Mouse (Mus musculus) embryonic facial prominence, embryonic 14.5 days (tissue): Measurements from ENCODE around the gene Tmem230. TPM values are rescaled to one million over a fixed set of nuclear protein-coding genes. Genes with fewer than 3 reads are reported as not detected.

ENCODE experiments used
- ATAC-seq: fragments of 200-750 bp; cut with Nextera tagmentation; 2 replicates; pipeline ENCODE4 v1.8.0; 2017; ENCODE audit warnings: low read depth, moderate number of reproducible peaks, moderate TSS enrichment
- DNase-seq: peaks from one replicate; pipeline ENCODE4 v3.0.0-alpha.2; 2015; ENCODE audit warnings: low spot score
- H3K27ac ChIP-seq: fragments of 300-500 bp; sonication (generic); replicated peaks from 2 replicates; pipeline ENCODE4 v1.5.1; 2014; ENCODE audit warnings: low read depth, mild to moderate bottlenecking, low read length, moderate library complexity
- H3K27me3 ChIP-seq: fragments of 300-500 bp; sonication (generic); replicated peaks from 2 replicates; pipeline ENCODE4 v1.6.1; 2014; ENCODE audit warnings: low read length; ENCODE audit not compliant: control insufficient read depth, insufficient read depth
- H3K36me3 ChIP-seq: fragments of 300-500 bp; sonication (generic); 2 replicates; pipeline ENCODE4 v1.6.1; 2014; ENCODE audit warnings: low read length, mixed read lengths; ENCODE audit not compliant: control insufficient read depth, insufficient read depth
- H3K4me1 ChIP-seq: fragments of 300-500 bp; sonication (generic); 2 replicates; pipeline ENCODE4 v1.6.1; 2014; ENCODE audit warnings: antibody characterized with exemption, low read length; ENCODE audit not compliant: control insufficient read depth, insufficient read depth
- H3K4me2 ChIP-seq: fragments of 300-500 bp; sonication (generic); 2 replicates; pipeline ENCODE4 v1.6.1; 2014; ENCODE audit warnings: low read depth, mild to moderate bottlenecking, low read length, moderate library complexity, mixed read lengths
- H3K4me3 ChIP-seq: fragments of 300-500 bp; sonication (generic); 2 replicates; pipeline ENCODE4 v1.5.1; 2014; ENCODE audit warnings: low read depth, mild to moderate bottlenecking, low read length
- H3K9ac ChIP-seq: fragments of 300-500 bp; sonication (generic); 2 replicates; pipeline ENCODE4 v1.6.1; 2014; ENCODE audit warnings: low read depth, mild to moderate bottlenecking, low read length, moderate library complexity, mixed read lengths
- H3K9me3 ChIP-seq: fragments of 300-500 bp; sonication (generic); 2 replicates; pipeline ENCODE4 v1.6.1; 2016; ENCODE audit warnings: low read length; ENCODE audit not compliant: control insufficient read depth
- WGBS: fragments of 180-500 bp; shearing (Covaris S2); extraction: QIAGEN DNeasy Blood & Tissue Kit; methylation state at CpG from one replicate; pipeline ENCODE4 v1.1.7; 2014; 5-methylcytosine and 5-hydroxymethylcytosine counted together
- polyA plus RNA-seq: library from polyadenylated mRNA; unstranded; fragments of >200 nt; fragmentation: Nextera tagmentation; extraction: Ambion mirVana; gene quantifications from 2 replicates; pipeline ENCODE4 v1.2.1, GENCODE M21; 2014

Gene Tmem230
- polyA plus RNA-seq, 1 experiment from 2014 or later: 50.9 TPM

DNA sequence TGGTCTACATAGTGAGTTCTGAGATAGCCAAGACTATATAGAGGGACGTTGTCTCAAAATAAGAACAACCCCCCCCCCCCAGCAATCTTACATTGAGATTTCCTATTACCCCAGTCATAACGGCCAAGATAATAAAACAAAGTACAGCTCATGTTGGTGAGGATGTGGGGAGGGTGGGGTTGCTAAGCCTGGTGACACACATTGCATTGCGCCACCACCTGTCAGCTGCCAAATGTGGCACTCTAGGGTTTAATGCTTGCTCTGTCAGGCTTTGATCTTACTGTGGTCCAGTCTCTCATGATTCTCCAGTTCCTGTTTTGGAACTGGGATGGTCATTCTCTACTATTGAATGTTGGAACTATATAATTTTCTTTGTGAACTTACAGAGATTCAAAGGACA is 43.8 kb downstream of the Tmem230 start:
- no peak overlapping the region for H3K4me2 ChIP-seq
- 81% methylated on average over 3 of the region's 3 CpGs for WGBS
- no peaks in the 10 kb centered on the region for H3K4me1 ChIP-seq
- H3K4me3 ChIP-seq: no peak overlapping the region
- no peaks in the 10 kb centered on the region for H3K9me3 ChIP-seq
- no peak overlapping the region for H3K9ac ChIP-seq
- H3K36me3 ChIP-seq: no peaks in the 10 kb centered on the region
- no peaks in the 10 kb centered on the region for H3K27me3 ChIP-seq
- no peak for DNase-seq
- ATAC-seq: no peak
- H3K27ac ChIP-seq: no peak overlapping the region

- Histone ChIP-seq H3K4me2 (no peak overlapping the region), H3K27ac (no peak overlapping the region), H3K4me1 (no peaks in the 10 kb centered on the region), H3K9me3 (no peaks in the 10 kb centered on the region), H3K27me3 (no peaks in the 10 kb centered on the region), H3K9ac (no peak overlapping the region), H3K4me3 (no peak overlapping the region), H3K36me3 (no peaks in the 10 kb centered on the region)
- ATAC-seq (no peak), DNase-seq (no peak)
- 70% methylated on average over 3 of the region's 3 CpGs for WGBS
Observed at GRCm38 (mm10) chr2:132203186-132203585, 44.4 kb downstream of the Tmem230 start.

DNA sequence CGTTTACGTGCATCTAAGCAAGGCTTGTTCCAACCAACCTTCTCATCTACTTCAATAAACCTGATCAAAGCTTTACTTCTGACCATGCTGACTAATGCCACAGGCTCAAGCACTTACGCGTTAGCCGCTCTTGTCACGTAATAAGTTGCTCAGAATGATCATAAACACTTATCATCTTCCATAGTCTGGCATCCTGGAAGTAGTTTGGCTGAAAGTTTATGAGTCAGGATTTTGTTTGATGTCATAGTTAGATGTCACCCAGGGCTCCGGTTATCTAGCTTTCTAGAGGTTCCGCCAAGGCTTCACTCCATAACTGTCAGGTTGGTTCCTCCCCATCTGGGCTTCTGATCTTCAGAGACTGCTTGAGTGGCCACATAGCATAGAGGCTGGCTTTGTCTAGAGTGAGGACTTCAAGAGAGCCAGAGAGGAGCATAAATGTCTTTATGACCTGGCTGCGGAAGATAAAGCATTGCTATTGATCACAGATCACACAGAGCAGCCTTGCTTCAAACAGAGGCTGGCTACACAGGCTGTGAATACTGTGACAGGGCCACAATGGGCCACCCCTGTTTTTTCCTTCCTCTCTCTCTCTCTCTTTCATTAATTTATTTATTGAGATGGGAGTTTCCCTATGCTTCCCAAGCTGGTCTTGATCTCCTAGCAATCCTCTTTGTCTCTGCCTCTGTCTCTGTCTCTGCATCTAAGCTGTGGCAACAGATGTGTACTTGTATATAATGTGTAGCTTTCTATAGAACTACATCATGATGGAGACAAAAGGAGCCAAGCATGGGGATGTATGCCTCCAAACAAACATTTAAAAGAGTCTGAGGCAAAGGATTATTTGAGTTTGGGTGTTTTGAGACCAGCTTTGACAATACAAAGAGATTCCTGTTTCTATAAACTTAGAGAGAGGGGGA is 49.3 kb downstream of the Tmem230 start:
- WGBS: 84% methylated on average over 9 of the region's 9 CpGs
- H3K27ac ChIP-seq: no peak overlapping the region
- DNase-seq (no peak), ATAC-seq (no peak)
- no peak overlapping the region for H3K9ac ChIP-seq
- H3K27me3 ChIP-seq: no peaks in the 10 kb centered on the region
- H3K4me1 ChIP-seq: no peaks in the 10 kb centered on the region
- H3K4me2 ChIP-seq: no peak overlapping the region
- no peaks in the 10 kb centered on the region for H3K36me3 ChIP-seq
- no peak overlapping the region for H3K4me3 ChIP-seq
- H3K9me3 ChIP-seq: no peaks in the 10 kb centered on the region

GRCm38 (mm10) chr2:132195602-132196001 is 52.0 kb downstream of the Tmem230 start:
- WGBS: 75% methylated on average over 2 of the region's 2 CpGs
- H3K4me2 ChIP-seq: no peak overlapping the region
- H3K4me1 ChIP-seq: no peaks in the 10 kb centered on the region
- H3K9ac ChIP-seq: no peak overlapping the region
- H3K4me3 ChIP-seq: no peak overlapping the region
- no peak for ATAC-seq
- H3K27ac ChIP-seq: no peak overlapping the region
- H3K9me3 ChIP-seq: no peaks in the 10 kb centered on the region
- no peak for DNase-seq
- no peaks in the 10 kb centered on the region for H3K36me3 ChIP-seq
- H3K27me3 ChIP-seq: no peaks in the 10 kb centered on the region

GRCm38 (mm10) chr2:132190602-132191161 is 56.9 kb downstream of the Tmem230 start:
- H3K4me2 ChIP-seq: no peak overlapping the region
- no peak overlapping the region for H3K9ac ChIP-seq
- no peak overlapping the region for H3K27ac ChIP-seq
- no peaks in the 10 kb centered on the region for H3K9me3 ChIP-seq
- H3K36me3 ChIP-seq: no peaks in the 10 kb centered on the region
- WGBS: 74% methylated on average over 3 of the region's 3 CpGs
- ATAC-seq (no peak), DNase-seq (no peak)
- H3K4me1 ChIP-seq: no peaks in the 10 kb centered on the region
- H3K27me3 ChIP-seq: no peaks in the 10 kb centered on the region
- H3K4me3 ChIP-seq: no peak overlapping the region

Other genes with a start within 250 kb of the Tmem230 start
- gene Rassf2, start 217.5 kb downstream of the Tmem230 start, polyA plus RNA-seq: 23.0 and 23.1 TPM in 2 replicates
- gene Slc23a2, start 102.7 kb downstream of the Tmem230 start, polyA plus RNA-seq: 18.3 and 18.5 TPM in 2 replicates
- 222 and 238 TPM in 2 replicates for gene Pcna, start 5.5 kb upstream of the Tmem230 start, polyA plus RNA-seq
- 19.1 and 22.5 TPM in 2 replicates for gene Cds2, start 15.3 kb upstream of the Tmem230 start, polyA plus RNA-seq
- gene Prokr2, start 137.6 kb upstream of the Tmem230 start, polyA plus RNA-seq: 1.3 and 2.7 TPM in 2 replicates